Mouse (Mus musculus) heart, embryonic 12.5 days (tissue): ENCODE results near the gene Olfr460. TPM values are rescaled to one million over a fixed set of nuclear protein-coding genes. Genes with fewer than 3 reads are reported as not detected.
"Not testable (repeated sequence)": the region's sequence is repeated elsewhere in the genome, so short reads cannot be mapped to it uniquely, and the experiment has no call there.

Source experiments
- ATAC-seq: fragments of 200-750 bp; cut with Nextera tagmentation; 2 replicates; pipeline ENCODE4 v1.8.0; 2017; ENCODE audit warnings: moderate TSS enrichment, moderate library complexity; ENCODE audit not compliant: insufficient number of reproducible peaks, low FRiP score
- H3K27ac ChIP-seq: fragments of 300-500 bp; sonication (generic); 2 replicates; pipeline ENCODE4 v1.5.1; 2016; ENCODE audit warnings: mild to moderate bottlenecking, moderate library complexity; ENCODE audit not compliant: poor library complexity, severe bottlenecking
- H3K27me3 ChIP-seq: fragments of 300-500 bp; sonication (generic); replicated peaks from 2 replicates; pipeline ENCODE4 v1.6.1; 2016; ENCODE audit warnings: mild to moderate bottlenecking, moderate library complexity
- H3K36me3 ChIP-seq: fragments of 300-500 bp; sonication (generic); 2 replicates; pipeline ENCODE4 v1.6.1; 2016; ENCODE audit warnings: mild to moderate bottlenecking, moderate library complexity
- H3K4me1 ChIP-seq: fragments of 300-500 bp; sonication (generic); replicated peaks from 2 replicates; pipeline ENCODE4 v1.6.1; 2016; ENCODE audit warnings: mild to moderate bottlenecking
- H3K4me2 ChIP-seq: fragments of 300-500 bp; sonication (generic); 2 replicates; pipeline ENCODE4 v1.6.1; 2016; ENCODE audit warnings: mild to moderate bottlenecking, moderate library complexity
- H3K4me3 ChIP-seq: fragments of 300-500 bp; sonication (generic); 2 replicates; pipeline ENCODE4 v1.5.1; 2016; ENCODE audit warnings: mild to moderate bottlenecking
- H3K9ac ChIP-seq: fragments of 300-500 bp; sonication (generic); 2 replicates; pipeline ENCODE4 v1.6.1; 2016; ENCODE audit warnings: mild to moderate bottlenecking, moderate library complexity
- H3K9me3 ChIP-seq: fragments of 300-500 bp; sonication (generic); replicated peaks from 2 replicates; pipeline ENCODE4 v1.6.1; 2016; ENCODE audit warnings: mild to moderate bottlenecking, moderate library complexity
- WGBS: fragments of 180-500 bp; shearing (Covaris S2); methylation state at CpG from one replicate; pipeline ENCODE4 v1.1.7; 2016; 5-methylcytosine and 5-hydroxymethylcytosine counted together
- polyA plus RNA-seq: library from polyadenylated mRNA; unstranded; fragments of >200 nt; fragmentation: Nextera tagmentation; extraction: Ambion mirVana; gene quantifications from 2 replicates; pipeline ENCODE4 v1.2.1, GENCODE M21; 2016

Olfr460 gene
- not detected in 2 replicates for polyA plus RNA-seq

DNA sequence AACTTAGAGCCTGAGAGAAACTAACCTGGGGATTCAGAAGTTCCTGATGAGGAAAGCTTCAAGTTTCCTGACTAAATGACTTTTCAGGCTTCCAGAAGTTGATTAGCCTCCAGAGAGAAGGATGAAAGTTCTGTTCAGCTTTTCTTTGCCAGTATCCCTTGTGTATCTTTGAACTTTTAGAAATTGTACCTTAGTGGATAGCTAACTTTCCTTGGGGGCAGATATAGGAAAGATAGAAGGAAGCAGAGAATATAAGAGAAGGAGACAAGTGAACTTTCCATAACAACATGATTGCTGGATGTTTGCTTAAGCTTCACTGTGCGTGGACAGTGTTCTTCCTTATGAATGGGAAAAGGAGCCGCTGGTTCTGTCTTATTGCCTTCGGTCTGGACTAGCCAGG lies at the start of gene Olfr460:
TSS of gene Olfr460 (plus strand) at position 301 of the 400 bp plus-strand sequence.
- H3K9me3 ChIP-seq, result no peaks in the 10 kb centered on the region
- WGBS, result 74% methylated on average over 3 of the region's 3 CpGs
- no peak within 1 kb of the TSS for H3K27ac ChIP-seq
- no peaks in the 10 kb centered on the region for H3K27me3 ChIP-seq
- H3K4me1 ChIP-seq, result no peaks in the 10 kb centered on the region
- H3K4me2 ChIP-seq, result no peak within 1 kb of the TSS
- H3K4me3 ChIP-seq, result no peak within 1 kb of the TSS
- ATAC-seq, result no peak
- no peaks in the 10 kb centered on the region for H3K36me3 ChIP-seq
- H3K9ac ChIP-seq, result no peak within 1 kb of the TSS

DNA sequence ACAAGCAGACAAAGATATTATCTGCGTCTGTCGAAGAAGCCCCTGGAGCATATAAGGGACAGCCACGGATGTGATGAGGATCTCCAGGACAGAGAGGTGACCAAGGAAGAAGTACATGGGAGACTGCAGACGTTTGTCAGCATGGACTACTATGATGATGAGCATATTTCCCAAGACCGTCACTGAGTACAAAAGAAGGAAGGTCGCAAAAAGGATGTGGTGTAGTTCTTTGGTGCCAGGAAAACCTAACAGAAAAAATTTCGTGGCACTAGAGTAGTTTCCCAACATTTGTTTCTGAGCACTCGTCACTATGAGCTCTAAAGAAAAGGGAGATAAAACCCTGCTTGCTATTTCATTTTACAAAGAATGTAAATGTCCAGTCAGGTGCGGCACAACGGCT lies 24.6 kb upstream of the Olfr460 start:
- no peaks in the 10 kb centered on the region for H3K9me3 ChIP-seq
- no peak overlapping the region for H3K27ac ChIP-seq
- no peaks in the 10 kb centered on the region for H3K36me3 ChIP-seq
- no peak overlapping the region for H3K4me3 ChIP-seq
- H3K4me1 ChIP-seq, result no peaks in the 10 kb centered on the region
- no peak overlapping the region for H3K9ac ChIP-seq
- no peak overlapping the region for H3K4me2 ChIP-seq
- no peak for ATAC-seq
- WGBS, result 76% methylated on average over 10 of the region's 10 CpGs
- no peaks in the 10 kb centered on the region for H3K27me3 ChIP-seq

DNA sequence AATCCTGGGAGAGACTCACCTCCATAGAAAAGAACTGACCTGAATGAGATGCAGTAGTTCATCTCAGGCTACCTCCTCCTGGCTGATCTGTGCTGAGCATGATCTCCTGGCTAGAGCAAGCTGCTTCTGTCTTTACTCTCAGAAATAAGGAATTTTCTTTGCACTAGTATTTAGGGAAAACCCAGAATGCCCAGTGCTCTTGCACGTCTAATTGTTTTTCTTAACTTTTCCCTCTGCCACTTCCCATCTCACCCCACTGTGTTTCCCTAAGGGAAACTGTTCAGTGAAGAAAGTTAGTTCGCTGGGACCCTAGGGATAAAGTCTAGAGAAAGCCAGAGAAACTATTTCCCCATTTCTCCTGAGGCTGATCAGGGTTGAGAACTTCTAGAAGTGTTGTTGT lies 14.3 kb upstream of the Olfr460 start, which contains the start of gene Olfr461:
TSS of gene Olfr461 (minus strand) at position 101 of the 400 bp plus-strand sequence.
- WGBS, result 70% methylated on average over 2 of the region's 2 CpGs
- no peak within 1 kb of the TSS for H3K4me2 ChIP-seq

DNA sequence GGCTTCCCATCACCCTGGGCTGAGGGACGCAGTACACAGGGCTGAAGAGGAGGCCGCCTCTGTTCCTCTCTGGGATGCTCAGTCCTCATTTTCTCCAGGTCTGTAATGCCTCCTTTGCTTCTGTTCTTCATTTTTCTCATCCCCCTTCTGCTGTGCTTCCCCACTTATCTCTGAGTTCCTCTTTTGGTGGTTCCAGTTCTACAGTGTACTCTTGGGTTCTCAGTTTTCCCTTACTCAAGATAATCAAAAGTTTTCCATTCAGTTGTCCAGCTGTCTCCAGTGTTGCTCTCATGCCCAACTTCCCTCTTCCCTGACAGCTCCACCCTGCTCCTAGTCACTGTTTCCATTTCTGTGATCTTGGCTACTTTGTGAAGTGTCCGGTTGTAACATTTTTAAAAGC lies 4.3 kb downstream of the Olfr460 start:
- no peaks in the 10 kb centered on the region for H3K36me3 ChIP-seq
- no peaks in the 10 kb centered on the region for H3K9me3 ChIP-seq
- no peak overlapping the region for H3K4me2 ChIP-seq
- no peak overlapping the region for H3K27ac ChIP-seq
- no peaks in the 10 kb centered on the region for H3K4me1 ChIP-seq
- H3K4me3 ChIP-seq, result no peak overlapping the region
- 40% methylated on average over 3 of the region's 3 CpGs for WGBS
- ATAC-seq, result no peak
- no peaks in the 10 kb centered on the region for H3K27me3 ChIP-seq
- no peak overlapping the region for H3K9ac ChIP-seq

More for the DNA sequence above, 14.3 kb upstream of the Olfr460 start, which contains the start of gene Olfr461:
- H3K9me3 ChIP-seq, result no peaks in the 10 kb centered on the region
- H3K27ac ChIP-seq, result no peak within 1 kb of the TSS
- no peaks in the 10 kb centered on the region for H3K36me3 ChIP-seq
- no peaks in the 10 kb centered on the region for H3K27me3 ChIP-seq
- ATAC-seq, result no peak
- H3K4me3 ChIP-seq, result no peak within 1 kb of the TSS
- no peak within 1 kb of the TSS for H3K9ac ChIP-seq
- no peaks in the 10 kb centered on the region for H3K4me1 ChIP-seq

DNA sequence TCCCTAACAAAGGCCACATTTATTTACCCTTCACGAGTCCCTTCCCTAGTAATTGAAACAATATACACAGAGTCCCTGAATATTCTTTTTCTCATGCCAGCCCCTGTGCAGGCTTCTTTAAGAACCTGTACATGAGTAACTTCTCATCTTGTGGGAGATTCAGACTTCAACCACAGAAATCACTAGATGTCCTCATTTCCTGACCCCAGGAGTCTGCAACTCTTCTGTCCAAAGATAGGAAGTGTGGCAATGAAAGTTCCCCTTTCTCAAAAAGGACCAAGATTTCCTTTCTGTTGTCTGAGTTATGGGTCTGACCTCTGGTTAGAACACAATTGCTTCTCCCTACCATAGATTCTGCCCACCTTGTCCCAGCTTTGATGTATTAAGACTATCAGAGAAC lies 7.0 kb downstream of the Olfr460 start:
- WGBS, result 64% methylated on average over 1 of the region's 1 CpGs
- H3K4me3 ChIP-seq, result no peak overlapping the region
- ATAC-seq, result no peak
- no peaks in the 10 kb centered on the region for H3K9me3 ChIP-seq
- no peak overlapping the region for H3K9ac ChIP-seq
- no peaks in the 10 kb centered on the region for H3K36me3 ChIP-seq
- H3K4me2 ChIP-seq, result no peak overlapping the region
- no peak overlapping the region for H3K27ac ChIP-seq
- no peaks in the 10 kb centered on the region for H3K27me3 ChIP-seq
- no peaks in the 10 kb centered on the region for H3K4me1 ChIP-seq

DNA sequence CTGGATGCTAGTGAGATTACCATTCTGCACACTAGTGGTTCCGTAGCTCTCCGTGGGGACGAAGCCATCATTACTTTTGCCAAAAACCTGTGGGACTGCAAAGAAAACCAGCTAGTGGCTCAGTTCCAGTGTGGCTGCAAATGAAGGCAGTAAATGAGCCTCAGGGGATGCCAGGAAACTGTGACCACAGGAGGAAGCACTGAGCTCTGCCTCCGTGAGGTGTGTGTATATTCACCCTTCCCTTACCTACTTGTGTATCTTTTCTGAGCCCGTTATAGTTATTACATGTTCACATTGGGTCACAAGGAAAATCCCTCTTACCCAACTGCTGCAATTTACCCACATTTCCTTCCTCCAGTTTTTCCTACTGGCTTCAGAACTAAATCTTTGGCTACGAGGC lies 15.0 kb downstream of the Olfr460 start:
- ATAC-seq, result no peak
- Histone ChIP-seq H3K27ac (no peak overlapping the region), H3K9ac (no peak overlapping the region), H3K4me3 (no peak overlapping the region), H3K27me3 (no peaks in the 10 kb centered on the region), H3K4me1 (no peaks in the 10 kb centered on the region), H3K9me3 (no peaks in the 10 kb centered on the region), H3K36me3 (no peaks in the 10 kb centered on the region), H3K4me2 (no peak overlapping the region)
- 83% methylated on average over 6 of the region's 6 CpGs for WGBS

DNA sequence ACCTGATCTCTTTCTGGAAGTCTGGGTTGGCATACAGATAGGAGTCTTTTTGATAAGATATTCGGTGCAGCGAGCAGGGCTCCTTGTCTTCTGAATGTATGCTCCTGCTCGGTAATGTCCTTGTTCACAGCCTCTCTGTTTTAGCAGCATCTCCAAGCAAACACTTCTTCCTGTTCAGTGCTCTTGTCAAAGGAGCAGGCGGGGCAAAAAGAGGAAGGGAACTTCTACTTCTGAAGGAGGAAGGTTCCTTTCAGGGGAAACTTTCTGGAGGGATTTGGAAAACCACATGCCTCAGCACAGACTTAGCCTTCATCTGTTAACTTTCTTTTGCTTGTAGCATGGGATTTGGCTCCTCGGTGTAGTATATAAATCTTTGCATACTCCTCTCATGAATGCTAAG lies 16.4 kb downstream of the Olfr460 start, which contains the start of gene Clec5a:
TSS of gene Clec5a (minus strand) at position 177 of the 400 bp plus-strand sequence.
- Histone ChIP-seq H3K4me3 (no peak within 1 kb of the TSS), H3K9ac (no peak within 1 kb of the TSS), H3K4me1 (no peaks in the 10 kb centered on the region), H3K4me2 (no peak within 1 kb of the TSS), H3K27me3 (no peaks in the 10 kb centered on the region), H3K27ac (no peak within 1 kb of the TSS), H3K9me3 (no peaks in the 10 kb centered on the region), H3K36me3 (no peaks in the 10 kb centered on the region)
- 56% methylated on average over 5 of the region's 5 CpGs for whole genome bisulfite sequencing
- ATAC-seq, result no peak

DNA sequence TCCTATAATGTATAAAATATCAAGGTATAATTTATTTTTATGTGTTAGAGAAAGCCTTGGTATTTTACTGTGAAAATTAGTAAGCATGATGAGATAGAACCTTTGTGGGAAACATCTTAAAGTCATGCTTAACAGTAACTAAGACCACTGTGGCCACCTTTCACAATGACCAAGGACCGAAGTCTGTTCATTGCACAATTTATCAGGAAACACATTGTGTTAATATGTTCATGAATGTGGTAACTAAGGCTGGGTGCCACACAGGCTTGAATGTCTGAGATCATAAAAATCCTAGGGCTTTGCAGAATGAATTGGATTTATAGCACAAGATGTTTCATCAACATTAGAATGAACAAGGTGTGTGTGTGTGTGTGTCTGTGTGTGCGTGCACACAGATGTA lies 19.1 kb downstream of the Olfr460 start:
- whole genome bisulfite sequencing, result 85% methylated on average over 2 of the region's 2 CpGs
- no peak overlapping the region for H3K9ac ChIP-seq
- no peak for ATAC-seq
- no peak overlapping the region for H3K27ac ChIP-seq
- H3K4me3 ChIP-seq, result no peak overlapping the region
- H3K36me3 ChIP-seq, result no peaks in the 10 kb centered on the region
- no peaks in the 10 kb centered on the region for H3K9me3 ChIP-seq
- H3K27me3 ChIP-seq, result no peaks in the 10 kb centered on the region
- H3K4me1 ChIP-seq, result no peaks in the 10 kb centered on the region
- H3K4me2 ChIP-seq, result no peak overlapping the region

DNA sequence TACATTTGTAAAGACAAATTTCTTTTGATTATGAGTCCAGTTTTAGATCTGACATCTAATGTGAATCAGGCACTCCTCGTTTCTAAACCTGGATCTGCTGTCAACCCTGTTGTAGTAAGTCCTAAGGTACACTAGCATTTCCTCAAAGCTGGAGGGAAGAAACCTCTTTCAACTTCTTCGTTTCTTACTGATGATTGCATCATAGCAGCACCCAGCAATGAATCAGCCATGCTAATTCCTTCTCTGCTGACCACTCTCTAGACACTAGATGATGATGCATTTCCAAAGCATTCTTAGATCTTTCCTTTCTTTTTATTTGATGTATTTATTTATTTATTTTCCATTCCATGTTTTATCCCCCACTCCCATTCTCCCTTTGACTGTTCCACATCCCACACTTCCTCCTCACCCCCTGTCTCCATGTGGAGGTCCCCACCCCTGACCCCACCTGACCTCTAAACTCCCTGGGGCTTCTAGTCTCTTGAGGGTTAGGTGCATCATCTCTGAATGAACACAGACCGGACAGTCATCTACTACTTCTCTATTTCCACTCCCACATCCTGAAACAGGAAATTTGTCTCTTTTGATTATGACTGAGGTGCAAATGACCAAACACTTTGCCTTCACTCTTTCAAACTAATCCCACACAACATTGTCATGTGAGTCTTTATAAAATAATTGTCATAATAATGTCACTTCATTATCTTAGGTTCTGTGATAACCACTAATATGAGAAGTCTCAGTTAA lies 25.7 kb downstream of the Olfr460 start:
- no peaks in the 10 kb centered on the region for H3K36me3 ChIP-seq
- 65% methylated on average over 3 of the region's 3 CpGs for WGBS
- H3K27me3 ChIP-seq, result no peaks in the 10 kb centered on the region
- H3K9me3 ChIP-seq, result no peaks in the 10 kb centered on the region
- H3K9ac ChIP-seq, result no peak overlapping the region
- ATAC-seq, result no peak
- no peak overlapping the region for H3K27ac ChIP-seq
- H3K4me1 ChIP-seq, result no peaks in the 10 kb centered on the region
- no peak overlapping the region for H3K4me2 ChIP-seq
- H3K4me3 ChIP-seq, result no peak overlapping the region

DNA sequence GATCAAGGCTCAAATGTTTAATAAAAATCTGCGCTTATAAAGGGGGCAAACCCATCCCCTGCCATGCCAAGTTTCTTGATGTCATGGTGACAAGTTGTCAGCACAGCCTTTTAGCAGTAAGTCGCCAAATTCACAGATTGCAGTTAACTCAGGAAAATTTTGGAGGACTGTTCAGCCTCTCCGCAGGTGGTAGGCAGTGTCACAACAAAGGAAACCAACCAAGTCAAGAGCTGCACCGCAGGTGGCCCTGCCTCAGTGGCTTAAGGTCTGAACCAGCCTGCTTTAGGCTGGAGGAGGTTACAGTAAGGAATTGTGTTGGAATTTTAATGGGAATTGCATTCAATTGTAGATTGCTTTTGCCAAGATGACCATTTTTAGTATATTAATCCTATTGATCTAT lies 29.3 kb downstream of the Olfr460 start:
- not testable (repeated sequence) for H3K9ac ChIP-seq, H3K9me3 ChIP-seq, H3K36me3 ChIP-seq, H3K4me2 ChIP-seq, H3K27ac ChIP-seq, ATAC-seq, H3K4me3 ChIP-seq, H3K27me3 ChIP-seq, H3K4me1 ChIP-seq
- 28% methylated on average over 4 of the region's 4 CpGs for WGBS

DNA sequence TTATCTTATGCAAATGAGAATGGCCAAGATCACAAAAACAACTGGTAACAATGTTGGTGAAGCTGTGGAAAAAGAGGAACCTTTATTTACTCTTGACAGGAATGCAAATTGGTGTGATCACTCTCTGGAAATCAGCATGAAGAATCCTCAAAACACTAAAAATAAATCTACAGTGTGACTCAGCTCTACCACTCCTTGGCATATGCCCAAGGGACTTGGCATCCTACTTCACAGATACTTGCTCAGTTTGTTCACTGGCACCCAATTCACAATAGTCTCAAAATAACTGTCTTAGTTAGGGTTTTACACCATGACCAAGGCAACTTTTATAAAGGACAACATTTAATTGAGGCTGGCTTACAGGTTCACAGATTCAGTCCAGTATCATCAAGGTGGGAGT lies 38.1 kb downstream of the Olfr460 start:
- no peak overlapping the region for H3K4me2 ChIP-seq
- H3K27ac ChIP-seq, result no peak overlapping the region
- H3K4me1 ChIP-seq, result no peaks in the 10 kb centered on the region
- H3K36me3 ChIP-seq, result no peaks in the 10 kb centered on the region
- H3K9me3 ChIP-seq, result no peaks in the 10 kb centered on the region
- no peak for ATAC-seq
- H3K27me3 ChIP-seq, result no peaks in the 10 kb centered on the region
- no peak overlapping the region for H3K9ac ChIP-seq
- no peak overlapping the region for H3K4me3 ChIP-seq

DNA sequence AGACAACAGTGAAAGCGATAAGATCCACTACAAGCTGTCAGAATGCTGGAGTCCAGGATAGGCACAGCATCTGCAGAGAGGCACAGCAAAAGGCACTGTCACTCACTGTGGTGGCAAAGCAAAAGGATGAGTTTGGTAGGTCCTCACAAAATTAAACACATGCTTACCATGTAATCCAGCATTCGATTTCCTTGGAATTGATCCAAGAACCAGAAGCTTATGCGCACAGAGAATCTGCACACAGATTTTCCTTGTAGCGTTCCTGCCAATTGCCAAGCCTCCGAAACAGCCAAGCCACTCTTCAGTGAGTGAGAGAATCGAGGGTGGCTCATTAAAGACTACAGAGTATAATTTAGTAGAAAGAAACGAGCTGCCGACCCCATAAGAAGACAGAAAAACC lies 41.0 kb downstream of the Olfr460 start:
- no peaks in the 10 kb centered on the region for H3K9me3 ChIP-seq
- H3K4me2 ChIP-seq, result no peak overlapping the region
- no peak overlapping the region for H3K9ac ChIP-seq
- no peaks in the 10 kb centered on the region for H3K27me3 ChIP-seq
- H3K4me3 ChIP-seq, result no peak overlapping the region
- 76% methylated on average over 8 of the region's 8 CpGs for WGBS
- no peak for ATAC-seq
- H3K4me1 ChIP-seq, result no peaks in the 10 kb centered on the region
- no peaks in the 10 kb centered on the region for H3K36me3 ChIP-seq
- no peak overlapping the region for H3K27ac ChIP-seq
